22 mouse cellular contexts compared by ENCODE assay signal in the genomic region with DNA sequence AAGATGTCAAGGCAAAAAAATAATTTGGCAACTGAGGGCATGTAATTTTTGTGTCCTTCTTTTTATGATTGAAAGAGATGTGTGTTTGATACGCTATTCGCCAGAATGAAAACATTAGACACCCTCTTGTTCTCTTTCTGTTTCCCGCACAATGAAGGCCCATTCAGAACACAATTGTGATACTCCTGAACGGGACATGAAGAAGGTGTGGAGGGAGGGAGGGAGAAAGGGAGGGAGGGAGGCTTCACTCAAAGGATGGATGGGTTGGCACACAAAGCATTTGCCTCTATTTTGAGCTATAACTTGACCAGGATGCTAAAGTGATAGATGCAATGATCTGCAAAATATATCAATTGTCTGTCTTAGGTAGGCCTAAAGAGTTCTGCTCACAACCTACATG.
DNase-seq lines count a peak whose midpoint lies in the region; ATAC-seq and TF ChIP-seq lines count a peak whose summit lies in the region.
"Had no signal": no experiment of that assay in that cellular context is flagged by ENCODE, and none has a peak within 500 bp of the region (broad histone marks: within the 10 kb centered on the region; RNA-seq: fewer than 3 reads in every experiment).

No protein-coding gene starts in this region.

- peak; percentile 49 for ATAC-seq in forebrain, embryonic 12.5 days (ENCODE audit: low FRiP score)
- ATAC-seq in forebrain, postnatal 0 days: no peak
- peak; percentile 50 for ATAC-seq in forebrain, embryonic 13.5 days
- ATAC-seq in hindbrain, embryonic 14.5 days (ENCODE audit: low FRiP score): peak; percentile 35; the same call in 1 of the 2 replicates
- ATAC-seq in midbrain, embryonic 16.5 days: peak; percentile 34; the same call in 1 of the 2 replicates
- ATAC-seq: CD4-positive, CD25-positive, alpha-beta regulatory T cell, adult 4 months; intestine, postnatal 0 days had no signal

- peak overlapping the region; percentile 27 for H3K4me2 ChIP-seq in forebrain, embryonic 12.5 days
- H3K4me2 ChIP-seq in forebrain, postnatal 0 days (ENCODE audit: low read depth): no peak overlapping the region
- H3K4me2 ChIP-seq in forebrain, embryonic 13.5 days: peak overlapping the region; percentile 24
- no peak overlapping the region for H3K4me2 ChIP-seq in hindbrain, embryonic 14.5 days (replicated peaks)
- peak overlapping the region; percentile 22; the same call in 1 of the 2 replicates for H3K4me2 ChIP-seq in midbrain, embryonic 16.5 days (ENCODE audit: low read length)
- H3K4me2 ChIP-seq: embryonic facial prominence, embryonic 15.5 days; heart, embryonic 11.5 days had no signal

- H3K4me1 ChIP-seq in forebrain, embryonic 12.5 days: peaks cover 63% of the 10 kb centered on the region
- 0 out of 2 replicates have a peak, but pooled peaks cover 10% of the 10 kb centered on the region for H3K4me1 ChIP-seq in forebrain, postnatal 0 days (ENCODE audit: insufficient read depth)
- peaks cover 47% of the 10 kb centered on the region for H3K4me1 ChIP-seq in forebrain, embryonic 13.5 days
- H3K4me1 ChIP-seq in hindbrain, embryonic 14.5 days (replicated peaks; ENCODE audit: control insufficient read depth, insufficient read depth, low read length): peaks cover 42% of the 10 kb centered on the region
- peaks cover 29% of the 10 kb centered on the region for H3K4me1 ChIP-seq in midbrain, embryonic 16.5 days (ENCODE audit: control insufficient read depth, insufficient read depth, low read length)

- no peak overlapping the region for H3K9ac ChIP-seq in forebrain, embryonic 12.5 days
- H3K9ac ChIP-seq in forebrain, postnatal 0 days: no peak overlapping the region
- no peak overlapping the region for H3K9ac ChIP-seq in forebrain, embryonic 13.5 days
- no peak overlapping the region for H3K9ac ChIP-seq in hindbrain, embryonic 14.5 days
- no peak overlapping the region for H3K9ac ChIP-seq in midbrain, embryonic 16.5 days (ENCODE audit: low read depth, low read length)
- H3K9ac ChIP-seq: embryonic facial prominence, embryonic 15.5 days had no signal

- peaks cover 34% of the 10 kb centered on the region for H3K27me3 ChIP-seq in forebrain, embryonic 12.5 days
- H3K27me3 ChIP-seq in forebrain, postnatal 0 days (ENCODE audit: insufficient read depth, low read length): peaks cover 15% of the 10 kb centered on the region
- H3K27me3 ChIP-seq in forebrain, embryonic 13.5 days: peaks cover 36% of the 10 kb centered on the region
- H3K27me3 ChIP-seq in hindbrain, embryonic 14.5 days (ENCODE audit: control insufficient read depth, insufficient read depth, low read length): peaks cover 3% of the 10 kb centered on the region; the same call in 1 of the 2 replicates
- peaks cover 3% of the 10 kb centered on the region for H3K27me3 ChIP-seq in midbrain, embryonic 16.5 days (ENCODE audit: control insufficient read depth, insufficient read depth, low read depth, low read length)
- H3K27me3 ChIP-seq: embryonic facial prominence, embryonic 15.5 days had no signal

- 20% methylated on average over 4 of the region's 4 CpGs for WGBS in forebrain, embryonic 12.5 days
- 23% methylated on average over 4 of the region's 4 CpGs for WGBS in forebrain, postnatal 0 days
- 15% methylated on average over 4 of the region's 4 CpGs for WGBS in forebrain, embryonic 13.5 days
- WGBS in hindbrain, embryonic 14.5 days: 22% methylated on average over 4 of the region's 4 CpGs
- 23% methylated on average over 4 of the region's 4 CpGs for WGBS in midbrain, embryonic 16.5 days

- intact Hi-C loops in left cerebral cortex, postnatal 36 days (cut with DNase I): loop anchor here (5.0 kb wide), 1 partner anchor 114 kb away; no protein-coding TSS in a partner anchor

- no peak for DNase-seq in forebrain, postnatal 0 days
- no peak for DNase-seq in hindbrain, embryonic 14.5 days (ENCODE audit: low spot score)
- no peak for DNase-seq in adipocyte (ENCODE audit: low spot score)
- no peak for DNase-seq in left cerebral cortex, postnatal 36 days (ENCODE audit: low spot score in 2 of 2)
- no peak for DNase-seq in layer of hippocampus, postnatal 14 days (ENCODE audit: low spot score in 2 of 2)
- DNase-seq: adrenal gland, postnatal 25 days; cerebellum, adult 8-10 months; cerebellum, postnatal 36 days; gastrocnemius, postnatal 14 days; heart, adult 11 months; kidney, postnatal 36 days; right cerebral cortex, adult 18-20 months; thymus, adult 18-20 months; thymus, postnatal 4 days had no signal

- H3K36me3 ChIP-seq in forebrain, embryonic 12.5 days (replicated peaks): no peaks in the 10 kb centered on the region
- H3K36me3 ChIP-seq in forebrain, postnatal 0 days (ENCODE audit: insufficient read depth): no peaks in the 10 kb centered on the region
- no peaks in the 10 kb centered on the region for H3K36me3 ChIP-seq in forebrain, embryonic 13.5 days (ENCODE audit: poor library complexity, severe bottlenecking)
- H3K36me3 ChIP-seq in hindbrain, embryonic 14.5 days (replicated peaks; ENCODE audit: control insufficient read depth, insufficient read depth): no peaks in the 10 kb centered on the region
- no peaks in the 10 kb centered on the region for H3K36me3 ChIP-seq in midbrain, embryonic 16.5 days (ENCODE audit: control insufficient read depth, insufficient read depth, low read length)
- H3K36me3 ChIP-seq: embryonic facial prominence, embryonic 15.5 days had no signal

- no peaks in the 10 kb centered on the region for H3K9me3 ChIP-seq in forebrain, embryonic 12.5 days
- H3K9me3 ChIP-seq in forebrain, postnatal 0 days (ENCODE audit: low read length): no peaks in the 10 kb centered on the region
- H3K9me3 ChIP-seq in forebrain, embryonic 13.5 days (replicated peaks): no peaks in the 10 kb centered on the region
- H3K9me3 ChIP-seq in hindbrain, embryonic 14.5 days (ENCODE audit: control insufficient read depth, low read length): no peaks in the 10 kb centered on the region
- H3K9me3 ChIP-seq in midbrain, embryonic 16.5 days (replicated peaks; ENCODE audit: control insufficient read depth, low read length, poor library complexity, severe bottlenecking): no peaks in the 10 kb centered on the region
- H3K9me3 ChIP-seq: embryonic facial prominence, embryonic 15.5 days had no signal

- peak overlapping the region; percentile 81 for H3K27ac ChIP-seq in forebrain, embryonic 12.5 days
- no peak overlapping the region for H3K27ac ChIP-seq in forebrain, postnatal 0 days (ENCODE audit: low read depth, low read length)
- peak overlapping the region; percentile 78 for H3K27ac ChIP-seq in forebrain, embryonic 13.5 days
- peak overlapping the region; percentile 70 for H3K27ac ChIP-seq in hindbrain, embryonic 14.5 days
- peak overlapping the region; percentile 67 for H3K27ac ChIP-seq in midbrain, embryonic 16.5 days (ENCODE audit: low read length)
- H3K27ac ChIP-seq: embryonic facial prominence, embryonic 15.5 days; macrophage had no signal

- H3K4me3 ChIP-seq in forebrain, embryonic 12.5 days (replicated peaks): no peak overlapping the region
- no peak overlapping the region for H3K4me3 ChIP-seq in forebrain, postnatal 0 days (ENCODE audit: low read depth, low read length)
- no peak overlapping the region for H3K4me3 ChIP-seq in forebrain, embryonic 13.5 days
- H3K4me3 ChIP-seq in hindbrain, embryonic 14.5 days (replicated peaks; ENCODE audit: low read length): no peak overlapping the region
- no peak overlapping the region for H3K4me3 ChIP-seq in midbrain, embryonic 16.5 days (ENCODE audit: low read depth, low read length)
- H3K4me3 ChIP-seq: embryonic facial prominence, embryonic 15.5 days had no signal

- TF ChIP-seq CTCF in forebrain, postnatal 0 days (IDR thresholded peaks at IDR 0.05; ENCODE audit: low read depth): no peak

Comparison
In these comparisons a context has a peak if more than half of its experiments do, and no peak if none do; other contexts are left out.
1. H3K4me2 ChIP-seq: peak in forebrain, embryonic 12.5 days (single experiment), forebrain, embryonic 13.5 days (single experiment) and midbrain, embryonic 16.5 days (single experiment); none in forebrain, postnatal 0 days (single experiment) and hindbrain, embryonic 14.5 days (single experiment).